In genomic region chr3:29831346-29831745, GRCm38 (mm10) we compare ENCODE assay signal across 35 mouse cellular contexts.
"Had no signal": no experiment of that assay in that cellular context is flagged by ENCODE, and none has a peak within 500 bp of the region (broad histone marks: within the 10 kb centered on the region; RNA-seq: fewer than 3 reads in every experiment).

No protein-coding gene starts in this region.

- ATAC-seq: hindbrain, embryonic 16.5 days; hindbrain, postnatal 0 days; inflammation-experienced regulatory T-cells, adult 6 months; intestine, embryonic 15.5 days; intestine, embryonic 16.5 days; intestine, postnatal 0 days had no signal

- H3K27me3 ChIP-seq: heart, embryonic 12.5 days; heart, embryonic 13.5 days; heart, embryonic 15.5 days; hindbrain, embryonic 12.5 days; hindbrain, embryonic 13.5 days; hindbrain, embryonic 15.5 days; intestine, embryonic 15.5 days; kidney, embryonic 15.5 days had no signal

- H3K4me2 ChIP-seq: heart, embryonic 11.5 days; heart, embryonic 12.5 days; heart, embryonic 13.5 days; heart, embryonic 15.5 days; hindbrain, embryonic 12.5 days; hindbrain, embryonic 13.5 days; hindbrain, embryonic 14.5 days; hindbrain, embryonic 15.5 days; intestine, embryonic 15.5 days; kidney, embryonic 15.5 days had no signal

- H3K9me3 ChIP-seq: heart, embryonic 10.5 days; heart, embryonic 12.5 days; heart, embryonic 13.5 days; heart, embryonic 15.5 days; hindbrain, embryonic 10.5 days; hindbrain, embryonic 12.5 days; hindbrain, embryonic 13.5 days; hindbrain, embryonic 15.5 days; intestine, embryonic 15.5 days; kidney, embryonic 15.5 days had no signal

- H3K4me3 ChIP-seq: heart, adult 2 months; heart, embryonic 10.5 days; heart, embryonic 12.5 days; heart, embryonic 13.5 days; heart, embryonic 15.5 days; hindbrain, embryonic 10.5 days; hindbrain, embryonic 12.5 days; hindbrain, embryonic 13.5 days; hindbrain, embryonic 15.5 days; intestine, embryonic 15.5 days; kidney, embryonic 15.5 days; layer of hippocampus, adult 2 months had no signal

- H3K9ac ChIP-seq: heart, embryonic 12.5 days; heart, embryonic 13.5 days; heart, embryonic 15.5 days; hindbrain, embryonic 12.5 days; hindbrain, embryonic 13.5 days; hindbrain, embryonic 14.5 days; hindbrain, embryonic 15.5 days; intestine, embryonic 15.5 days; kidney, embryonic 15.5 days had no signal

- H3K4me1 ChIP-seq: heart, embryonic 10.5 days; heart, embryonic 12.5 days; heart, embryonic 13.5 days; heart, embryonic 15.5 days; hindbrain, embryonic 10.5 days; hindbrain, embryonic 12.5 days; hindbrain, embryonic 13.5 days; hindbrain, embryonic 15.5 days; intestine, embryonic 15.5 days; kidney, embryonic 15.5 days had no signal

- H3K36me3 ChIP-seq: heart, embryonic 10.5 days; heart, embryonic 12.5 days; heart, embryonic 13.5 days; heart, embryonic 15.5 days; hindbrain, embryonic 10.5 days; hindbrain, embryonic 12.5 days; hindbrain, embryonic 13.5 days; hindbrain, embryonic 15.5 days; intestine, embryonic 15.5 days; kidney, embryonic 15.5 days had no signal

- H3K27ac ChIP-seq: heart, adult 2 months; heart, embryonic 10.5 days; heart, embryonic 13.5 days; heart, embryonic 15.5 days; hindbrain, embryonic 10.5 days; hindbrain, embryonic 12.5 days; hindbrain, embryonic 13.5 days; hindbrain, embryonic 14.5 days; hindbrain, embryonic 15.5 days; hindbrain, postnatal 0 days; intestine, embryonic 15.5 days; kidney, embryonic 15.5 days; kidney, postnatal 0 days; layer of hippocampus, adult 2 months had no signal

- DNase-seq: heart, adult 2 months; heart, postnatal 10 days; heart, postnatal 14 days; heart, postnatal 36 days; heart, postnatal 4 days; kidney, adult 11 months; kidney, adult 18-20 months; kidney, adult 2 months; kidney, adult 8-10 months; kidney, adult 9 months; kidney, postnatal 10 days; kidney, postnatal 14 days; kidney, postnatal 25 days; kidney, postnatal 36 days; kidney, postnatal 4 days; layer of hippocampus, adult 9-11 months had no signal
